Mouse (Mus musculus) spleen, adult 2 months (tissue): ENCODE data around the gene Cox10.

Source experiments
- CTCF ChIP-seq: fragments of 200-500 bp; IDR thresholded peaks from 2 replicates; pipeline ENCODE4 v1.5.1; 2011; ENCODE audit warnings: mild to moderate bottlenecking, inconsistent platforms; ENCODE audit not compliant: insufficient read depth, insufficient read length, insufficient replicate concordance; ENCODE audit errors: extremely low read depth
- POLR2A ChIP-seq: fragments of 200-500 bp; IDR thresholded peaks from 2 replicates; pipeline ENCODE4 v1.6.1; 2011; ENCODE audit warnings: low read depth, low read length, inconsistent platforms

- TF ChIP-seq CTCF = no peak
- TF ChIP-seq POLR2A = no peak
Observed at GRCm38 (mm10) chr11:64004152-64004551, 75.1 kb downstream of the Cox10 start.
